Mouse (Mus musculus) kidney, postnatal 36 days (tissue): ENCODE data around the gene Cct6b.

Source experiments
- DNase-seq, 2 experiments: peaks; one replicate each; pipeline ENCODE4 v3.0.0; 2021 to 2022; ENCODE audit warnings: mixed read lengths in 2 of 2

The Cct6b gene

GRCm38 (mm10) chr11:82763742-82764437 is at the start of gene Cct6b, which contains the start of gene Zfp830:
TSS of gene Cct6b (minus strand) at chr11:82764321.
TSS of gene Zfp830 (plus strand) at chr11:82764345.
- peak; percentile 97 to 98 for DNase-seq

- DNase-seq: peak in 1 of 2 experiments; percentile 49
Measured at GRCm38 (mm10) chr11:82808485-82808884, 44.4 kb upstream of the Cct6b start.

- DNase-seq: no peak
Measured at GRCm38 (mm10) chr11:82807370-82807769, 43.2 kb upstream of the Cct6b start.

- DNase-seq: no peak
Measured at GRCm38 (mm10) chr11:82806656-82807055, 42.5 kb upstream of the Cct6b start.

- DNase-seq: no peak
Measured at GRCm38 (mm10) chr11:82783453-82783852, 19.3 kb upstream of the Cct6b start.

GRCm38 (mm10) chr11:82782197-82782596 is 18.1 kb upstream of the Cct6b start:
- no peak for DNase-seq

GRCm38 (mm10) chr11:82780983-82781903 is 17.1 kb upstream of the Cct6b start, which contains the start of gene Lig3:
TSS of gene Lig3 (plus strand) at chr11:82781108.
- DNase-seq: peak; percentile 96 to 99

- DNase-seq: no peak
Measured at GRCm38 (mm10) chr11:82780134-82780533, 16.0 kb upstream of the Cct6b start.

- DNase-seq: no peak
Measured at GRCm38 (mm10) chr11:82764438-82764924, 360 bp upstream of the Cct6b start.

- DNase-seq: no peak
Measured at GRCm38 (mm10) chr11:82763261-82763660, 860 bp downstream of the Cct6b start.

GRCm38 (mm10) chr11:82762286-82762829 is 1.8 kb downstream of the Cct6b start:
- DNase-seq: no peak

- DNase-seq: no peak
Measured at GRCm38 (mm10) chr11:82755919-82756318, 8.2 kb downstream of the Cct6b start.

GRCm38 (mm10) chr11:82752349-82753115 is 11.6 kb downstream of the Cct6b start:
- DNase-seq: no peak

GRCm38 (mm10) chr11:82746857-82747366 is 17.2 kb downstream of the Cct6b start:
- DNase-seq: peak; percentile 15 to 26

GRCm38 (mm10) chr11:82746138-82746537 is 18.0 kb downstream of the Cct6b start:
- DNase-seq: peak; percentile 43 to 76

GRCm38 (mm10) chr11:82739006-82739405 is 25.1 kb downstream of the Cct6b start:
- no peak for DNase-seq

GRCm38 (mm10) chr11:82734227-82734626 is 29.9 kb downstream of the Cct6b start:
- peak; percentile 6 to 38 for DNase-seq

- no peak for DNase-seq
Measured at GRCm38 (mm10) chr11:82726862-82727261, 37.3 kb downstream of the Cct6b start.

- no peak for DNase-seq
Measured at GRCm38 (mm10) chr11:82719294-82719693, 44.8 kb downstream of the Cct6b start.

- DNase-seq: no peak
Measured at GRCm38 (mm10) chr11:82712681-82713080, 51.4 kb downstream of the Cct6b start.

GRCm38 (mm10) chr11:82708934-82709333 is 55.2 kb downstream of the Cct6b start:
- DNase-seq: no peak

- DNase-seq: no peak
Measured at GRCm38 (mm10) chr11:82705082-82705481, 59.0 kb downstream of the Cct6b start.
